Mouse (Mus musculus) testis, adult 2 months (tissue): ENCODE results near the gene Nubpl. TPM values are rescaled to one million over a fixed set of nuclear protein-coding genes. Genes with fewer than 3 reads are reported as not detected.

Experiments used
- H3K27ac ChIP-seq: fragments of 200-500 bp; 2 replicates; pipeline ENCODE4 v1.5.1; 2012; ENCODE audit warnings: low read depth, low read length; ENCODE audit not compliant: control insufficient read depth, insufficient read depth
- H3K27me3 ChIP-seq: fragments of 200-500 bp; 2 replicates; pipeline ENCODE4 v1.6.1; 2012; ENCODE audit warnings: mild to moderate bottlenecking, low read length, moderate library complexity; ENCODE audit not compliant: control insufficient read depth, insufficient read depth
- H3K36me3 ChIP-seq: fragments of 200-500 bp; 2 replicates; pipeline ENCODE4 v1.6.1; 2012; ENCODE audit warnings: mild to moderate bottlenecking, low read length; ENCODE audit not compliant: control insufficient read depth, insufficient read depth
- H3K4me1 ChIP-seq: fragments of 200-500 bp; 2 replicates; pipeline ENCODE4 v1.6.1; 2012; ENCODE audit warnings: low read length; ENCODE audit not compliant: control insufficient read depth, insufficient read depth
- H3K4me3 ChIP-seq: fragments of 200-500 bp; 2 replicates; pipeline ENCODE4 v1.5.1; 2012; ENCODE audit warnings: low read depth, mild to moderate bottlenecking, low read length, moderate library complexity, mixed read lengths; ENCODE audit not compliant: control insufficient read depth
- CTCF ChIP-seq: fragments of 200-500 bp; IDR thresholded peaks from 2 replicates; pipeline ENCODE4 v1.5.1; 2012; ENCODE audit warnings: low read depth, mild to moderate bottlenecking, inconsistent platforms, low read length, moderate library complexity; ENCODE audit not compliant: control insufficient read depth, insufficient read depth, insufficient replicate concordance
- POLR2A ChIP-seq: fragments of 200-500 bp; IDR thresholded peaks from 2 replicates; pipeline ENCODE4 v1.6.1; 2012; ENCODE audit warnings: low read depth, mild to moderate bottlenecking, inconsistent platforms, low read length, moderate library complexity; ENCODE audit not compliant: control insufficient read depth
- polyA plus RNA-seq: library from polyadenylated mRNA; depleted of rRNA; stranded (reverse); fragments of >200 nt; gene quantifications from 2 replicates; pipeline ENCODE4 v1.2.3, GENCODE M21; 2012

The Nubpl gene
- polyA plus RNA-seq, 1 experiment = 6.0 TPM

DNA sequence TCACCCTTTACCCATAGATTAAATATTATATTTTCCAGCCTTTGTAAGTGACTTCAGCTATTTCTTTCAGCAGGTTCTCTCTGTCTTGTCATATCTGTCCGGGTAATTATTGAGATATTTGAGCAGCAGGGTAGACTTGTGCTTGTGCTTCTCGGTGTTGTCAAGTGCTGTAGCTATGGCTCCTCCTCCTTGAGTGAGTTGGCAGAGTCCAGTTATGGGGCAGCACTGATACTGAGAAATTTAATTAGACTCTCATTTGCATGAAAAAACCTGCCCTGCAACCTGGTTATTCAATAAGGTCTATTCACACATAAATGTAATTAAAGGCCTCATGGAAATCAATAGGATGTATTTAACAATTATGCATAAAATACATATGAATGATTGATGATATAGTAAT is 145.2 kb downstream of the Nubpl start:
- no peaks in the 10 kb centered on the region for H3K27me3 ChIP-seq
- no peaks in the 10 kb centered on the region for H3K36me3 ChIP-seq
- H3K27ac ChIP-seq = no peak overlapping the region
- H3K4me3 ChIP-seq = no peak overlapping the region
- H3K4me1 ChIP-seq = no peaks in the 10 kb centered on the region
- no peak for TF ChIP-seq CTCF
- TF ChIP-seq POLR2A = no peak

DNA sequence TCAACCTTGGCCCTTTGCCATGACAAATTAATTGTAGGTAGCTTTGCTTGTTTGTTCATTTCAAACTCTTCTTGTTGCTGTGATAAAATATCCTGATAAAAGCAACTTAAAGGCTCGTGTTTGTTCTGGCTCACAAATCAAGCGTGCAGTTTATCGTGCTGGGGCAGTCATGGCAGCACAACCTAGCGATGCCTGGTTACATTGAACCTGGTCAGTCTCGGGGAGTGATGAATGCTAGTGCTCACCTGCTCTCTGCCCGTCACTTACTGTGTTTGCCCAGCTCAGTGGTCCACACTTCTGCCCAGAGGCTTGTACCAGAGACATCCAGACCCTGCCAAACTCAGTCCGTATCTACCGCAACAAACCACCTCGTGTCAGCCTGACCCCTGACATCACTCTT is 149.9 kb downstream of the Nubpl start:
- H3K4me1 ChIP-seq = no peaks in the 10 kb centered on the region
- no peak overlapping the region for H3K4me3 ChIP-seq
- H3K27me3 ChIP-seq = no peaks in the 10 kb centered on the region
- H3K27ac ChIP-seq = no peak overlapping the region
- H3K36me3 ChIP-seq = no peaks in the 10 kb centered on the region
- TF ChIP-seq CTCF (no peak), POLR2A (no peak)

DNA sequence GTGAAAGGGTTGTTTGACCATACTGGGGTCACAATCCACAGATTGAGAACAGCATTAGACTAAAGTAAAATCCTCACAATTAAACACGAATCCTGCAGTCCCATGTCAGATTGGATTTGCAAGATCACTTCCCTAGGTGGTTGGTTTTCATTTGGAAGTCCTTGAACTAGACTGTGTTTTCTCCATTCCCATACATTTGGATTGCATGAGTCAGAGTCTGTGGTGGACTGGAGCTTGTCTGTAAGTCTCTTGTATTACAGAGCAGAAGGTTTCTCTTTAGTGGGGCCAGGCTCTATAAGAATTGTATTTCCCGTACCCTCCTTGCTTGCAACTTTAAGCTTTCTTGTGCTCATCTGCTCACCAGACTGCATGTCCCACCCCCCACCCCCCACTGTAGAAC is 151.0 kb downstream of the Nubpl start:
- Histone ChIP-seq H3K27me3 (no peaks in the 10 kb centered on the region), H3K4me1 (no peaks in the 10 kb centered on the region), H3K27ac (no peak overlapping the region), H3K4me3 (no peak overlapping the region), H3K36me3 (no peaks in the 10 kb centered on the region)
- TF ChIP-seq POLR2A (no peak), CTCF (no peak)

DNA sequence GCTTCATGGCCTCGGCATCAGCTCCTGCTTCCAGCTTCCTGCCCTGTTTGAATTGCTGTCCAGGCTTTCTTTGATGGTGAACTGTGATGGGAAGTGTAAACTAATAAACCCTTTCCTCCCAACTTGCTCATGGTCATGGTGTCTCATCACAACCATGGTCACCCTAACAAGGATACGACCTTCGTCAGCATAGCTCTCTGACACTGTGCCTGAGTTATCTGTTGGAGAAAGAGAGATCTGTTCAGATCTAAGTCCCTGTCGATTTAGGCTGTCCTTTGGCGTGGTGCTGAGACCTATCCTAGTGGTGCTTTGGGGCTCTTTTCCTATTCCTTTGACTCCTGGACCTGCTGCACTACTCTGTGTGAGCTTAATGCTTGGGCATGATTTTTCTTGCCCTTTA is 156.6 kb downstream of the Nubpl start:
- Histone ChIP-seq H3K27ac (no peak overlapping the region), H3K4me3 (no peak overlapping the region), H3K36me3 (no peaks in the 10 kb centered on the region), H3K4me1 (no peaks in the 10 kb centered on the region), H3K27me3 (no peaks in the 10 kb centered on the region)
- TF ChIP-seq POLR2A (no peak), CTCF (no peak)

DNA sequence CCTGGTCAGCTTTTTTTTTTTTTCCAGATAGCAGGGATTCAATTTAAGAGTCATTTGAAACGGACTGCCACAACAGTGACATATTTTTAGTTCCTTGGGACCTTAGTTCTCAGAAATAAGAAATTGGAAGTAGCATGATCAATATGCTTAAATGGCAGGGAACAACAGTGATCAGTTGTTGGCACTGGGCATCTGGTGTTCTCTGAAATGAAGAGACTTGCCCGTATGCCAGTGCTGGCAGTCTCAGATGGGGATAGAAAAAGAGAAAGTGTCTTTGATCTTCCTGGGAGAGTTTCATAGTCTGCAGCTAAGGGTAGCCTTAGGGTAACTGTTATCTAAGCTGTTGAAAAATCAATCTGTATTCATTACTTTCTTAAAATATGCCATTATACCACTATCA is 170.6 kb downstream of the Nubpl start:
- H3K4me3 ChIP-seq = no peak overlapping the region
- peaks cover 3% of the 10 kb centered on the region for H3K4me1 ChIP-seq
- no peak overlapping the region for H3K27ac ChIP-seq
- no peaks in the 10 kb centered on the region for H3K36me3 ChIP-seq
- TF ChIP-seq CTCF (no peak), POLR2A (no peak)
- H3K27me3 ChIP-seq = no peaks in the 10 kb centered on the region

DNA sequence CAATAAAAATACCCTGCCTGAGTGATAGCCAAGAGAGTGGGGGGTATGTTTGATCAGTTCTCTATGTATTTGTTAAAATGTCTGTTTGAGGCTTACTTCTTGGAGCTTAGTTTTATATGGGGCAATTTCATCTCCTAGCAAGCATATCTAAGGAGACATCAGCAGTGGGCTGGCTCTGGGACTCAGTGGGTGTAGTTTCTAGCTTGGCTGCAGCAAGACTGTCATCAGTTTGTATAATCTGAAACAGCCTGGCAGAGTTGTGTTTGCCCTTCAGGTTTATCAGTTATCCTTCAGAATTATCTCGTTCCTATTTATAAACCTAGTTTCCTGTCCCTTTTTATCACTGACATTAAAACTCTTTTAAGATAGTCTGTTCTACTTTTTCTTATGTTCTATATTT is 175.3 kb downstream of the Nubpl start:
- H3K27ac ChIP-seq = no peak overlapping the region
- no peaks in the 10 kb centered on the region for H3K36me3 ChIP-seq
- no peak for TF ChIP-seq CTCF
- no peak for TF ChIP-seq POLR2A
- H3K4me3 ChIP-seq = no peak overlapping the region
- peaks cover 3% of the 10 kb centered on the region; the same call in 1 of the 2 replicates for H3K4me1 ChIP-seq
- no peaks in the 10 kb centered on the region for H3K27me3 ChIP-seq

DNA sequence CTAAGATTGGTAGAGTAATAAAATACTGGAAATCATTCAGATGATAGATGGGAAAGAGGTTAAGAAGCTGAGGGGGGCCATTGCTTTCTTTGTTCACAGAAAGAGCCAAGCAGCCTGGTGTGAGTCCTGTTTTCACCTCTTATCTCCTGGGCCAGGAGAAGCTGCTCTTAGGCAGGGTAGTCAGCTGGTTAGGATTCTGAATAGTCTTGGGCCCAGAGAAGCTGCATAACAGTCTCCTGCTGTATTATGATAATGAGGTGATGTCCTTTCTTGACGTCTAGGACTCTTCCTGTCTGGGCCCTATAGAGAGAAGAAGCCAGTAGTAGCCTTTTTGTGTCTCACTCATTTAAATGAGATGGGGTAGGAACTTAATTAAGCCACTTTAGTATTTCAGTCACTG is 178.8 kb downstream of the Nubpl start:
- Histone ChIP-seq H3K27ac (no peak overlapping the region), H3K4me3 (no peak overlapping the region), H3K27me3 (no peaks in the 10 kb centered on the region), H3K36me3 (no peaks in the 10 kb centered on the region), H3K4me1 (peaks cover 3% of the 10 kb centered on the region; the same call in 1 of the 2 replicates)
- TF ChIP-seq CTCF = no peak
- TF ChIP-seq POLR2A = no peak

DNA sequence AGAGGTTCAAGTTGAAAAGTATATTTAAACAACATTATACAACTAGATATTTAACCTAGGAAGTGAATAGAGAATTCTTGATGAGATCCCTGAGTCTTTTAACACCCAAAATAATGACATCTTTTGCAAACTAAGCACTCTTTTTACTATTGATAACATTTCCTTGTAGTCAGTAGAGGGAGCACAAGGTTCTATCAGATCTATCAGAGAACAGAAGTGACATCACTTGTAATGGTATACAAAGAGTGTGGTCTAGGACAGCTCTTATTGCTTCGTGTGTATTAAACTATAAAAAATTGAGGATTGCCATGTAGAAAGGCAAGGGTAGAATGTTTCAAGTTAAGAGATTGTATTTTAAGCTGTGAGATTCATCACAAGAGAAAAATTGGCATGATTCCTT is 183.7 kb downstream of the Nubpl start:
- Histone ChIP-seq H3K36me3 (no peaks in the 10 kb centered on the region), H3K4me3 (no peak overlapping the region), H3K27ac (no peak overlapping the region), H3K27me3 (no peaks in the 10 kb centered on the region), H3K4me1 (no peaks in the 10 kb centered on the region)
- TF ChIP-seq POLR2A (no peak), CTCF (no peak)
